Mouse (Mus musculus): ENCODE measurements at regions not wholly inside any gene's neighbourhood (a gene's known extent, or its start where the extent isn't known, plus 50 kb on each side); places are given as distances from the start of the nearest gene placed in this dataset.
A peak's percentile ranks its signal among the peaks of the same experiment; 100 is the strongest.

DNA sequence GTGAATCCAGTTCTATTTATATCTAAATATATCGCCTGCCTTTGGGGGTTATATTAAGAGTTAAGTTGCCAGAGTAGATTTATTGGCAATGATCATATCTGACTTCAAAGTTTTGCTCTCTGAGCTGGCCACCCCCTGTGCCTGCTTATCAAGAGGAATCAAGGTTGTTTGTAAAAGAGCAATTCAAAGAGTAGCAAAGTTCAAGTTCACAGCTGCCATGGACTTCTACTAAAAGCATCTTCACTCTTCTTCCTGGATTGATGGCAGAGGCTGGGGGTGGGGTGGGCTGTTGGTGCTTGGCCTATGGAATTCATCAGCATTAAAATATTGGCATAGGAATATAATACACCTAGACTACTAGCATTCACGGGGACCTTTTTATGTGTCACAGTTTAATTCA is 131.2 kb upstream of the Cxxc4 start:
- DNase-seq (ENCODE audit: low spot score): no peak

DNA sequence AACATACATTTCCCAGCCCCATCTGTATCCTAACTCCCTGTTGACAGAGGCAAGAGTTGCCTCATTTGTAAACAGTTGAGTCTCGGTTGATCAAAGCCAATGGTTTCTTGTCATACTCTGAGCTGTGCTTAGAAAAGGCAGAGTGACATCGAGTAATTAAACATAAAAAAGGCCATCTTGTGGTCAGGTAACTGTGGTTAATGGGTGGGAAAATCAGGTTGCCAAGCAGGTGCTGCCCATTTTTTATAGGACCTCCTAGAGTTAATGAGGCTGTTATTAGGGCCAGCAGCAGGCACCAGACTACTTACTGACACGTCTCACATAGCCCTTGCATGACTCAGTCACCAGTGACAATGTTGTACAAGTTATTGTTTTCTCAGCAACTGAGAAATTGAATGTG is 130.7 kb upstream of the Cxxc4 start:
- no peak for DNase-seq (ENCODE audit: low spot score)

DNA sequence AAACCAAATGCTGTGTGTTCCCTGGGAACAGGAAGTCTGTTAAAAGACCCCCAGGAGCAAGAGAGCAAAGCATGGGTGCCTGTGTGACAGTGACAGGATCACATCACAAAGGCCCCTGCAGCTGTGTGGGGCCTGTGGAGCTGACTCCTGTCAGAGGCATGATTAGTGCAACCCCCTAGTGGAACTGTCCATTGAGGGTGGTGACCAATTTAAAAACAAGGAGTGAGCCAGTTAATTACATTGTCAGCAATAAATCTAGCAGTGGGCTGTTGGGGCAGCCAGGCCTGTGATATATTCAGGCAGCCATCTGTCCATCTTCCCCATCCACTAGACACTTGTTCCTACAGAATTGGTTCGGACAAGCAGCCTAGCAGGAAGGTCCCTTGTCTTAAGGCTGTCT is 121.8 kb upstream of the Cxxc4 start:
- DNase-seq (ENCODE audit: low spot score): no peak

DNA sequence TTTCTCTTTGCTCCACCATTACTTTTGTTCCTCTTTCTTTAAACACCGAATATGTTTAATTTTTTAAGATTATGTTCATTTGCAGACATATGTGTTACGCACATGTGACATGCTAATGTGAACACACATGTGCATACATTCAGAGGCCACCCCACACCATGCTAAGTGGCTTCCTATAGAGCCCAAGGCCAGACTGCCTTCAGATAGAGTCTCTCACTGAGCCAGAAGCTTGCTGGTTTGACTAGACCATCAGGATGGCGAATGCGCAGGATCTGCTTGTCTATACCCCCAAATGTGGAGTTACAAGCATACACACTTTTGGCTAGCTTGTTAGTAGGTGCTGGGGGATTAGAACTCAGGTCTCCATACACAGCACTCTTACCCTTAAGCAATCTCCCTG is 121.3 kb upstream of the Cxxc4 start:
- DNase-seq (ENCODE audit: low spot score): no peak

DNA sequence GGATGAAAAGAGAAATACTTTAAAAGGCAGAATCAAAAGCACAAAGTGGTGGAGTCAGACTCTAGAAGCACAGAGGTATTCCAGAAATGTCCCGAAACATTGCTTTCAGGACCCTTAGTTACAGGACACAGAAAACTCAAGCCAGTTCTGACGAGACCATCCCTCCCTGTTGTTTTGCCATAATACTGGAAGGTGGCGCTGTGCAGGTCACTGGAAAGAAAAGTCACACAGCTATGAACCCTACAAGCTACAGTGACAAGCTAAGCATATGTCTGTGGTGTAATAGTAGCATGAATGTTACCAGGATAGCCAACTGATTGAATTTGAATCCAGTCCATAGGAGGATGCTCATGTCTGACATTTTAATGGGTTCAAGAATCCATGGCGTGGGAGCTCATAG is 117.4 kb upstream of the Cxxc4 start:
- no peak for DNase-seq (ENCODE audit: low spot score)

DNA sequence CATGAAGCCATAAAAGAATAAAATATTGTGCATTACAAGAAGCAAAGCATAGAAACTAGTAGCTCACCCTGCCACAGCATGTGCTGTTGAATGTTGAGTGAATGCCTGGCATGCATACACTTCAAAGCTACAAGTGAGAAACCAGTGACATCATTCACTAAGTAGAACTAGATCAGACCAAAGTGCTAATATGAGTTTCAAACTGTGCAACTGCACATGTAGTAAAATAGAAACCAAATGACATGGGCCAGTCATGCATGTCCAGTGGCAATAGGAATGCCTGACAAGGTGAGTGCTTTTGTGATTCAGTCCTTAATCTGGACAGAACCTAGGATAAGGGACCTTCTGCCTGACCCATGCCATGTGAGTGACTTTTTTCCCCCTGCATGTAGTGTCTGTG is 111.3 kb upstream of the Cxxc4 start:
- DNase-seq (ENCODE audit: low spot score): no peak

DNA sequence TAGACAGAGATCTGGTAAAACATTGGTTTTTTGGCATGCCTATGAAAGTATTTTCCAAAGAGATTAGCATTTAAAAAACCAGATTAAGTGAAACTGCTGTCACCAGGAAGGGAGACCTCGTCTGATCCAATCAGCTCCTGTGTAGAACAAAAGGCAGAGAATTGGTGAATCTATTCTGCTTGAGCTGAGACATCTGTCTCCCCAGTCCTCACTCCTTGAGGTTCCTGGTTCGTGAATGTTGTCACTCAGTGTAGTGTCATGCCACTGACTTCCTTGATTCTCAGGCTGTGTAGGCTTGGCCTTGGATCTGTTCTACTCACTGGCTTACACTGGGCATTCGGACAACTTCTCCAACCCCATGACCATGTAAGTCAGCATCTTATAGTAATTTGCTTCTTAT is 105.9 kb upstream of the Cxxc4 start:
- DNase-seq (ENCODE audit: low spot score): no peak

DNA sequence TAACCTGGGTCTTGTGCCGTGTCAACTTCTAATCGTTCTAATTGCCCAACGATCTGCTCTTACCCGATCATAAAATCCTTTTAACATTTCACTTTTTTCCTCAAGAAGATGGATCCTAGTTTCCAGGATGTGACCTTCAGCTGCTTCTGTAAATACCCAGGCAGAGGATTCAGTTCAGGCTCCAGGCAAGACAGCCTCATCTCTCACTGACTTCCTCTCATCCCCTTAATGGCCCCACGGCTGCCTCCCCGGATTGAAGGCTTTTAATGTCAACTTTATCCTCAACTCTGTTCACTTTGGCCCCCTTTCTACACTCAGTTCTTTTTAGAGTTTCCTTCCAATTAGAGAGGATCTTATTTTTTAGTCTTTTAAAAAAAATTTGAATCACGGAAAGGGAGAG is 91.0 kb upstream of the Cxxc4 start:
- DNase-seq (ENCODE audit: low spot score): no peak

DNA sequence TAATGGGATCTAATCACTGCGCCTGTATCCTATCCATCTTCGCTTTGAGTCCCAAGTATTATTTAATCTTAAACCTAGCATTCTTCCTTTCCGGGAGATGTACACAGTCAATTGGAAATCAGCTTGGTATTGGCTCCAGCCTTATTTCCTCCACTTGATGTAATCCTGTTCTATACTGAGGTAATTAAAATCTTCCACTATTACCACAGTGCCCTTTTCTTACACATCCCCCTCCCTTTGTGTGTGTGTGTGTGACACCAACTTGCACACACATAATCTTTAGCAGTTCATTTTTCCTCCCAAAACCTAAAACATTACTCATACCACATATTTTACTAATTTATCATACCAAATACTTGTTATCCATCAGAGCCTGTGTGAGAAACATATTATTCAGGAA is 90.3 kb upstream of the Cxxc4 start:
- no peak for DNase-seq (ENCODE audit: low spot score)

DNA sequence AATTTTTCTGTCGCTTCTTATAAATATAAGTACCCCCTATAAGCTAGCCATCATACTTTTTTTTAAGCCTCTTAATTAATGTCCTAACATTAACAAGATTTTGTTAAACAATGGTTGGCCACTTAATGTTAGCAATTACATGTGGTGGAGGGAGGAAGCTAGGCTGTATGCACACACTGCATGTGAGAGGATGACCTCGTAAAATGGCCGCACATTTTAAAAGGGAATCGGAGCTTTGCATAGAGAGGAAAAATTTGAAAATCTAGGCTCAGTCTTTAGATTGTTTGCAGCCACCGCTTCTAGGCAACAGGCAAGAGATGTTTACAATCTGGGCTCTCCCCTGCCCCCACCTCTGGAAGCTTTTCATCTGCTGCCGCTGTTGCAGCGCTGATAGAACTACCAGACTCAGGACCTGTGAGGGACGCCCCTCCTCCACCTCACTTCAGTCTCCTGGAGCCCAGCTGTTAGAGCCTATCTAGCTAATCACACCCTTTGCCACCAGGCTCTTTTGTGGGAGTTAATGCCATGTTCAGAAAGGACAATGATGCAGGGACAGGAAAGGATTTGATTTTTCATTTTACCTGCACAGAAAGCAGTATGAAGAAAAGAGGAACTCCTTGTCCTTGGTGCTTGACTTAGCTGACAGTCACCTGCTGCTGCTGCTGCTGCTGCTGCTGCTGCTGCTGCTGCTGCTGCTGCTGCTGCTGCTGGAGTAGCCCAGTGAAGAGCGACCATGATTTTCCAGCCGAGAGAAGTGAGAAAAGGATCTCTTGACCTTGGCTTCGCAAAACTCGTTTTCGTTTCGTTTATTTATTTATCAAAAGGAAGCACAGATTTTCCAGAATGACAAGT is 89.7 kb upstream of the Cxxc4 start:
- DNase-seq (ENCODE audit: low spot score): peak; percentile 7

DNA sequence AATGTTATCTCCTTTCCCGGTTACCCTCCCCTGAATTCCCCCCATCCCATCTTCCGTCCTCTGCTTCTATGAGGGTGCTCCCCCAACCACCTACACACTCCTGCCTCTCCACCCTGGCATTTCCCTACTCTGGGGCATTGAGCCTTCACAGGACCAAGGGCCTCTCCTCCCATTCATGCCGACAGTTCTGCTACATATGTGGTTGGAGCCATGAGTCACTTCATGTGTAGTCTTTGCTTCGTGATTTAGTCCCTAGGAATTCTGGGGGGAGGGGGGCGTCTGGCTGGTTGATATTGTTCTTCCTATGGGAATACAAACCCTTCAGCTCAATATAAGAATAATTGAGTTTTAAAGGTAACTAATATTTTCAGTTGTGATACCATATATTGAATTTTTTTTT is 74.0 kb upstream of the Cxxc4 start:
- no peak for DNase-seq (ENCODE audit: low spot score)

DNA sequence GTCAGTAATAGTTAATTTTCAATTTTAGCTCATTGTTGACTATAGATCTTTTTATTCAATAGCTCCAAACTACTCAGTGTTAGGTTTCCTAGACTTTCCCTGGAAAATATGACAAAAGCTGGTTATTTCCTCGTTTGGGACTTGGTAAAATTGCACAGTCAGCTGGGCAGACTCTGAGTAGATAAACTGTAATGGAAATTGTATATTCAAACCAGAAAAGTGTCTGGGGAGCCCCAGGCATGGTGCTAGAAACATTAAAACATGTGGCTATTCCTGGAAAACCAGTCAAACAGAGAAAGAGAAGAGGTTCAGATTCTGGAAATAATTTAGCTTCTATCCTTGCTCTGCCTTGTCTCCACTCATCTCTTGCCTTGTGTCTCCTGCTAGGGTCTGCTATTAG is 66.4 kb upstream of the Cxxc4 start:
- DNase-seq (ENCODE audit: low spot score): no peak

DNA sequence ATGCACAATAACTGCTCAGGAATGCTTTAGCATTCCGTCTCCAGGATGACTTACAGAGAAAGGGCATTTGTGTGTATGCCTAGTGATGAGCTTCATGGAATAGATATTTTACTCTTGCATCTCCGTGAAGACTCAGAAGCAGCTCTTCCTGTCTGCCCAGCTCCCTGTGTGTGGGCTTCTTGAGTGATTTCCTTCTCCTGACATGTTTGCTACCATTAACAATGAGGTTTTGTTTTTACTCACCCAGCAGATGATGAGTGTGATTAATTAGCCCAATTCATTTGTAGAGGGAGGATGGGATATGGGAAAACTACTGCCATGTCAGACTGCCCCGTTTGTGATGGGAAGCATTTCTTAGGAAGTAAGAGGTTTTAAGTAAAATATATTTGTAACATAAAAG is 63.9 kb upstream of the Cxxc4 start:
- no peak for DNase-seq (ENCODE audit: low spot score)

DNA sequence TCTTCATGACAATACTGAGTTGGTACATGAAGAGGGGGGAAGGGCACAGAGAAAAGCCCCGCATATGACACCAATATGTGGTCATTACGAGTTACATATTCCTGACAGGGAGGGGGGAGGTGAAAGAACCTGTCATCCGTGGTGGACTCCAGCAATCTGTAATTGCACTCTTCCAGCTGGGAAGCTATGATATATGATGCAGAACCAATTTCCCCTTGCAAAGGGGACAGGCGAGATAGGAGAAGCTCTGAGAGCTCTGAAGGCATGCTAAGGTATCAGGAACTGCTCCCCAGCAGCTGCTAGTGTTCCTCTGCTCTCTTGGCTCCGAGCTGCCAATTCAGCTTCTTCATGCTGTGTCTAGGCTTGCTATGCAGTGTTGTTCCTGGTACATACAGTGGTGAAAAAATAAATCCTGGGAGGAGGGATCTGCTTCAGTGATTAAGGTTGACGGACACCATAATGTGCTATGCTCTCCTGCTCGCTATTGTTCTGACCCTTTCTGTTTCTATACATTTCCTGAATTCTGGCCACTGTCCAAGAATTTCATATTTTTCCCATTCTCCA is 57.7 kb upstream of the Cxxc4 start:
- no peak for DNase-seq (ENCODE audit: low spot score)

DNA sequence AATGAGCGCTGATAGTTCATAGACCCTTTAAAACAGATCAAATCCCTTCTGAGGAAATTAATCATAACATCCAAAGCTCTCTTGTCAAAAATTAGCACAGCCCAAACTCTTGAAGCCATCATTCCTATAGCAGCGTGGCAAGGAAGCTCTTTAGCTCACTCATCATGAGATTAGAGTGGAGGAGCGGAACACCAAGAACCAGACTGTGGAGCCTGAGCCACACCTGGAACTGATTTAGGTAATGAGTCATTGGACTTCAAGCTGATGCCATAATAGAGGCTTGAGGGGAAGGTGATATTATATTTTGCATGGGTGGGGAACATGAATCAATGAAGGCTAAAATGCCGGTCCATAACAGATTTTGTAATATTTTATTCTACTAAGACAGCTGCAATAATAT is 52.2 kb upstream of the Cxxc4 start:
- DNase-seq (ENCODE audit: low spot score): no peak

All from urinary bladder, postnatal 14 days (tissue).